35 mouse cellular contexts compared by ENCODE assay signal in genomic region chr10:75916840-75917239, GRCm38 (mm10). TPM values are rescaled to one million over a fixed set of nuclear protein-coding genes. Genes with fewer than 3 reads are reported as not detected.
A peak's percentile ranks its signal among the peaks of the same experiment; 100 is the strongest.
DNase-seq lines count a peak whose midpoint lies in the region; ATAC-seq and TF ChIP-seq lines count a peak whose summit lies in the region.
"Had no signal": no experiment of that assay in that cellular context is flagged by ENCODE, and none has a peak within 500 bp of the region (broad histone marks: within the 10 kb centered on the region; RNA-seq: fewer than 3 reads in every experiment).

No protein-coding gene starts in this region.

- no peak for TF ChIP-seq POLR2A in cerebellum, adult 2 months (IDR thresholded peaks at IDR 0.05; ENCODE audit: borderline replicate concordance, insufficient read depth, low read length)

- TF ChIP-seq CTCF in cerebellum, adult 2 months (IDR thresholded peaks at IDR 0.05; ENCODE audit: borderline replicate concordance, insufficient read depth, low read depth, low read length) = no peak

- H3K9me3 ChIP-seq in embryonic facial prominence, embryonic 14.5 days (ENCODE audit: control insufficient read depth, low read length) = no peaks in the 10 kb centered on the region
- no peaks in the 10 kb centered on the region for H3K9me3 ChIP-seq in limb, embryonic 13.5 days
- H3K9me3 ChIP-seq: embryonic facial prominence, embryonic 12.5 days; forebrain, embryonic 12.5 days; hindbrain, embryonic 12.5 days; limb, embryonic 12.5 days; neural tube, embryonic 12.5 days had no signal

- H3K36me3 ChIP-seq in embryonic facial prominence, embryonic 14.5 days (ENCODE audit: control insufficient read depth, insufficient read depth, low read length) = peaks cover 35% of the 10 kb centered on the region; the same call in 1 of the 2 replicates
- peaks cover 65% of the 10 kb centered on the region for H3K36me3 ChIP-seq in limb, embryonic 13.5 days

- H3K27me3 ChIP-seq in embryonic facial prominence, embryonic 14.5 days (replicated peaks; ENCODE audit: control insufficient read depth, insufficient read depth, low read length) = no peaks in the 10 kb centered on the region
- no peaks in the 10 kb centered on the region for H3K27me3 ChIP-seq in limb, embryonic 13.5 days
- no peaks in the 10 kb centered on the region for H3K27me3 ChIP-seq in cerebellum, adult 2 months (ENCODE audit: control insufficient read depth, insufficient read depth, low read length)
- H3K27me3 ChIP-seq: CH12.LX; embryonic facial prominence, embryonic 12.5 days; forebrain, embryonic 12.5 days; hindbrain, embryonic 12.5 days; limb, embryonic 12.5 days; neural tube, embryonic 12.5 days; Patski had no signal

- no peak overlapping the region for H3K4me2 ChIP-seq in embryonic facial prominence, embryonic 14.5 days (ENCODE audit: low read depth, low read length)
- no peak overlapping the region for H3K4me2 ChIP-seq in limb, embryonic 13.5 days (replicated peaks)
- H3K4me2 ChIP-seq: embryonic facial prominence, embryonic 12.5 days; forebrain, embryonic 12.5 days; heart, embryonic 11.5 days; hindbrain, embryonic 12.5 days; limb, embryonic 12.5 days; lung, embryonic 14.5 days; midbrain, embryonic 11.5 days; neural tube, embryonic 12.5 days had no signal

- no peak overlapping the region for H3K9ac ChIP-seq in embryonic facial prominence, embryonic 14.5 days (ENCODE audit: low read depth, low read length)
- H3K9ac ChIP-seq in limb, embryonic 13.5 days = no peak overlapping the region
- H3K9ac ChIP-seq: embryonic facial prominence, embryonic 12.5 days; forebrain, embryonic 12.5 days; hindbrain, embryonic 12.5 days; liver, embryonic 14.5 days; lung, embryonic 14.5 days had no signal

- no peak overlapping the region for H3K4me3 ChIP-seq in embryonic facial prominence, embryonic 14.5 days (ENCODE audit: low read depth, low read length)
- H3K4me3 ChIP-seq in limb, embryonic 13.5 days = no peak overlapping the region
- H3K4me3 ChIP-seq in cerebellum, adult 2 months (replicated peaks; ENCODE audit: insufficient read depth, low read depth, low read length) = no peak overlapping the region
- H3K4me3 ChIP-seq: embryonic facial prominence, embryonic 12.5 days; forebrain, embryonic 12.5 days; hindbrain, embryonic 12.5 days; limb, embryonic 12.5 days; myocyte; neural tube, embryonic 12.5 days had no signal

- DNase-seq in 3T3-L1 (ENCODE audit: low read depth, low spot score) (peak; percentile 79), NIH3T3 (ENCODE audit: low read depth) (peak; percentile 65)
- peak; percentile 63 for DNase-seq in embryonic facial prominence, embryonic 14.5 days (ENCODE audit: low spot score)
- no peak for DNase-seq in cerebellum, adult 2 months
- DNase-seq in kidney, postnatal 25 days = no peak
- DNase-seq: cerebellum, adult 9-10 months; cerebellum, postnatal 36 days; gastrocnemius, postnatal 25 days; heart, adult 18-20 months; heart, postnatal 36 days; kidney, adult 9 months; kidney, postnatal 10 days; layer of hippocampus, adult 9-11 months; lung, embryonic 14.5 days; lung, postnatal 14 days; right cerebral cortex, adult 18-20 months; spleen, adult 18-20 months; thymus, adult 2 months; thymus, postnatal 36 days had no signal

- WGBS in embryonic facial prominence, embryonic 14.5 days = 45% methylated on average over 8 of the region's 8 CpGs
- WGBS in limb, embryonic 13.5 days = 31% methylated on average over 8 of the region's 8 CpGs
- WGBS in cerebellum, adult 2 months = 83% methylated on average over 8 of the region's 8 CpGs

- H3K27ac ChIP-seq in embryonic facial prominence, embryonic 14.5 days (replicated peaks; ENCODE audit: low read depth, low read length) = no peak overlapping the region
- H3K27ac ChIP-seq in limb, embryonic 13.5 days = peak overlapping the region; percentile 34; the same call in 1 of the 2 replicates
- H3K27ac ChIP-seq in cerebellum, adult 2 months (ENCODE audit: insufficient read depth, low read length) = no peak overlapping the region
- H3K27ac ChIP-seq: embryonic facial prominence, embryonic 12.5 days; forebrain, embryonic 12.5 days; hindbrain, embryonic 12.5 days; limb, embryonic 12.5 days; liver, embryonic 14.5 days; neural tube, embryonic 12.5 days; stomach, postnatal 0 days had no signal

- ATAC-seq in embryonic facial prominence, embryonic 14.5 days (ENCODE audit: low read depth) = no peak
- peak; percentile 29; the same call in 1 of the 2 replicates for ATAC-seq in limb, embryonic 13.5 days (ENCODE audit: low FRiP score, low read depth)
- no peak for ATAC-seq in monocyte, adult 5-6 weeks (replicated peaks; ENCODE audit: insufficient number of reproducible peaks, low FRiP score, low TSS enrichment, poor library complexity, severe bottlenecking)
- ATAC-seq: intestine, postnatal 0 days; midbrain, embryonic 16.5 days; Patski had no signal

- H3K4me1 ChIP-seq in embryonic facial prominence, embryonic 14.5 days (ENCODE audit: control insufficient read depth, insufficient read depth, low read length) = peaks cover 16% of the 10 kb centered on the region
- H3K4me1 ChIP-seq in limb, embryonic 13.5 days = peaks cover 50% of the 10 kb centered on the region
- peaks cover 3% of the 10 kb centered on the region; the same call in 1 of the 2 replicates for H3K4me1 ChIP-seq in cerebellum, adult 2 months (ENCODE audit: control insufficient read depth, insufficient read depth, low read length)

RNA-seq across cellular contexts. Expression of gene Smarcb1, which starts 4.6 kb away (rescaled TPM):
- polyA plus RNA-seq in embryonic facial prominence, embryonic 14.5 days (2014; fragmentation: Nextera tagmentation; extraction: Ambion mirVana) = 150 and 173 TPM in 2 replicates
- 247 and 248 TPM in 2 replicates for polyA plus RNA-seq in limb, embryonic 13.5 days (2015; fragmentation: Nextera tagmentation; extraction: Ambion mirVana)
- 16.2 to 31.0 TPM (median 19.4 TPM) in 3 replicates for total RNA-seq in monocyte, adult 5-6 weeks (2017)
- 78.5 and 82.1 TPM in 2 replicates for polyA plus RNA-seq in cerebellum, adult 2 months (2012; rRNA removed)

RNA-seq across cellular contexts. Expression of gene Chchd10, which starts 16.1 kb away (rescaled TPM):
- polyA plus RNA-seq in embryonic facial prominence, embryonic 14.5 days (2014; fragmentation: Nextera tagmentation; extraction: Ambion mirVana) = 28.3 and 53.3 TPM in 2 replicates
- 9.8 and 11.5 TPM in 2 replicates for polyA plus RNA-seq in limb, embryonic 13.5 days (2015; fragmentation: Nextera tagmentation; extraction: Ambion mirVana)
- 1.4 to 5.9 TPM (median 5.8 TPM) in 3 replicates for total RNA-seq in monocyte, adult 5-6 weeks (2017)
- polyA plus RNA-seq in cerebellum, adult 2 months (2012; rRNA removed) = 567 and 609 TPM in 2 replicates

RNA-seq across cellular contexts. Expression of gene Mmp11, which starts 19.5 kb away (rescaled TPM):
- polyA plus RNA-seq in embryonic facial prominence, embryonic 14.5 days (2014; fragmentation: Nextera tagmentation; extraction: Ambion mirVana) = 53.6 and 72.3 TPM in 2 replicates
- polyA plus RNA-seq in limb, embryonic 13.5 days (2015; fragmentation: Nextera tagmentation; extraction: Ambion mirVana) = 194 and 198 TPM in 2 replicates
- 1.1 TPM in 1 of 3 replicates, not detected in the others for total RNA-seq in monocyte, adult 5-6 weeks (2017)
- polyA plus RNA-seq in cerebellum, adult 2 months (2012; rRNA removed) = 2.3 and 3.0 TPM in 2 replicates

RNA-seq across cellular contexts. Expression of gene Derl3, which starts 23.6 kb away (rescaled TPM):
- 1.9 and 2.1 TPM in 2 replicates for polyA plus RNA-seq in embryonic facial prominence, embryonic 14.5 days (2014; fragmentation: Nextera tagmentation; extraction: Ambion mirVana)
- polyA plus RNA-seq in limb, embryonic 13.5 days (2015; fragmentation: Nextera tagmentation; extraction: Ambion mirVana) = 3.4 and 3.7 TPM in 2 replicates
- total RNA-seq in monocyte, adult 5-6 weeks (2017) = 2.7 to 7.1 TPM (median 4.3 TPM) in 3 replicates
- 3.4 TPM in 2 replicates for polyA plus RNA-seq in cerebellum, adult 2 months (2012; rRNA removed)
- total RNA-seq: gastrocnemius, postnatal 25 days had no signal

RNA-seq across cellular contexts. Expression of gene Gm867, which starts 23.6 kb away (rescaled TPM):
- polyA plus RNA-seq in embryonic facial prominence, embryonic 14.5 days (2014; fragmentation: Nextera tagmentation; extraction: Ambion mirVana) = 0.24 TPM in 1 of 2 replicates, not detected in the other
- 0.15 TPM in 1 of 2 replicates, not detected in the other for polyA plus RNA-seq in limb, embryonic 13.5 days (2015; fragmentation: Nextera tagmentation; extraction: Ambion mirVana)
- 2.2 TPM in 1 of 3 replicates, not detected in the others for total RNA-seq in monocyte, adult 5-6 weeks (2017)
- 0.54 and 0.70 TPM in 2 replicates for polyA plus RNA-seq in cerebellum, adult 2 months (2012; rRNA removed)
- total RNA-seq: gastrocnemius, postnatal 25 days; heart, adult 18-20 months; heart, postnatal 36 days had no signal
- polyA plus RNA-seq: intestine, postnatal 0 days had no signal

Comparison
In these comparisons a context has a peak if more than half of its experiments do, and no peak if none do; other contexts are left out.
1. DNase-seq: peak in 3T3-L1 (single experiment), NIH3T3 (single experiment) and embryonic facial prominence, embryonic 14.5 days (single experiment); none in cerebellum, adult 2 months (0 of 2) and kidney, postnatal 25 days (0 of 2).
2. RNA of gene Chchd10, which starts 16.1 kb away (polyA plus RNA-seq): 567 to 609 TPM in cerebellum, adult 2 months; 28.3 to 53.3 TPM in embryonic facial prominence, embryonic 14.5 days and 9.8 to 11.5 TPM in limb, embryonic 13.5 days; every median in the first group is over 10 times any median in the second.
3. RNA of gene Mmp11, which starts 19.5 kb away (polyA plus RNA-seq): 194 to 198 TPM in limb, embryonic 13.5 days and 53.6 to 72.3 TPM in embryonic facial prominence, embryonic 14.5 days; 2.3 to 3.0 TPM in cerebellum, adult 2 months; every median in the first group is over 10 times any median in the second.